Mouse (Mus musculus) brain, adult 10 weeks (tissue): ENCODE measurements around the gene Cpxcr1. TPM values are rescaled to one million over a fixed set of nuclear protein-coding genes. Genes with fewer than 3 reads are reported as not detected.

Experiments used
- polyA plus RNA-seq: library from polyadenylated mRNA; stranded (reverse); fragments of 350-450 nt; fragmentation: Illumina TruSeq; extraction: RNeasy Lipid Tissue Mini Kit (QIAGEN cat#74804); gene quantifications from one replicate; pipeline ENCODE4 v1.2.3, GENCODE M21; 2015; ENCODE audit warnings: low read depth, low replicate concordance

Cpxcr1 gene
- polyA plus RNA-seq: not detected

GRCm38 (mm10) chrX:116448644-116449043 lies at the start of gene Cpxcr1:
Gene Cpxcr1 (plus strand): TSS chrX:116448944.

Other genes with a start within 250 kb of the Cpxcr1 start
- gene H2afb2, start 232.2 kb downstream of the Cpxcr1 start, polyA plus RNA-seq: not detected